Mouse (Mus musculus) cortical plate, adult 2 months (tissue): ENCODE results near the gene Tppp3.
A peak's percentile ranks its signal among the peaks of the same experiment; 100 is the strongest.

ENCODE experiments used
- CTCF ChIP-seq: fragments of 200-500 bp; IDR thresholded peaks from 2 replicates; pipeline ENCODE4 v1.5.1; 2011; ENCODE audit warnings: mild to moderate bottlenecking, control low read depth, low read length; ENCODE audit not compliant: insufficient read depth; ENCODE audit errors: extremely low read depth
- POLR2A ChIP-seq: fragments of 200-500 bp; IDR thresholded peaks from 2 replicates; pipeline ENCODE4 v1.6.1; 2011; ENCODE audit warnings: mild to moderate bottlenecking, low read length, control low read depth; ENCODE audit not compliant: insufficient read depth; ENCODE audit errors: extremely low read depth

DNA sequence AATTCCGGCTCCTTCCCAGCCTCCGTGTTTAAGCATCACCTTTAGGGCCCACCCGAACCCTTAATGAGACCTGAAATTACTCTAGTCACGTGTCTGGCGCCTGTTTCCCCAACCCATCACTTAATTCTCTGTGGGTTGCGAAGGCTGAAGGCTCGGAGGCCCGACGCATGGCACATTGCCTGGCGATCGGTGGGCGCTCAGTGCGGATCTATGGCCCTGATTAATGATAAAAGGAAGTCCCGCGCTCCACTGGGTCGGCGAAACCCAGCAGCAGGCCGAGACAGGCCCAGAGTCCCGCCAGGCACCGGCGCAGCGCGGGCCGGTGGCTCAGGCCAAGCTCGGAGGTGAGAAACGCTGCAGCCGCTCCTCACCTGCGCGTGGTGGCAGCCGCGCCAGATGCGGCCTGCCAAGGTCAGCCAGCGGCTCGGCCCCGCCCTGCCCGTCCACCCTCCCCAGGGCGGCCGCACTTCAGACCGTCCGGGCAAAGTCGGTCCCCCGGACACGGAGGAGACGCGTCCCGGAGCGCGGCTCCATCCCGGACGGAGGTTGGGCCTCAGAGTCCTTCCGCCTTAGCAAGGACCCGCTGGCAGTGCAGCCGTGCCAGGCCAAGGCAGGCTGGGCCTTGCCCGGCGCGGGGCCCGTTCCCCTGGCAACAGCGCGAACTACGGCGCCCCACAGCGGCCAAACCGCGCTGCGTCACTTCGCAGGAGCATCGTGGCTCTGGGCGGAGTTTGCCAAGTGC is 25.3 kb upstream of the Tppp3 start, which contains the start of gene Zdhhc1:
- TF ChIP-seq CTCF (peak; percentile 30; the same call in 1 of the 2 replicates), POLR2A (peak; percentile 50; the same call in 1 of the 2 replicates)
